Mouse (Mus musculus) myocyte (in vitro differentiated cells): ENCODE data around the gene Plekhh2.

Source experiments
- MYOD1 ChIP-seq, 3 experiments: IDR thresholded peaks; one replicate each; pipeline ENCODE4 v1.6.1; 2011; ENCODE audit warnings: control low read depth in 2 of 3, low read depth in 2 of 3, mild to moderate bottlenecking in 2 of 3, moderate library complexity in 1 of 3; ENCODE audit not compliant: insufficient read length in 2 of 3, control insufficient read depth in 1 of 3
- POLR2A ChIP-seq: IDR thresholded peaks from one replicate; pipeline ENCODE4 v1.6.1; 2011; ENCODE audit warnings: low read depth, mild to moderate bottlenecking, control low read depth, moderate library complexity; ENCODE audit not compliant: insufficient read length
- REST ChIP-seq: IDR thresholded peaks from one replicate; pipeline ENCODE4 v1.6.1; 2011; ENCODE audit warnings: mild to moderate bottlenecking, control low read depth, moderate library complexity; ENCODE audit not compliant: insufficient read depth, insufficient read length
- TCF12 ChIP-seq: IDR thresholded peaks from one replicate; pipeline ENCODE4 v1.6.1; 2011; ENCODE audit warnings: mild to moderate bottlenecking, control low read depth; ENCODE audit not compliant: poor library complexity, insufficient read depth, severe bottlenecking

GRCm38 (mm10) chr17:84611500-84611899 lies 99.8 kb downstream of the Plekhh2 start:
- TF ChIP-seq POLR2A (no peak), TCF12 (no peak), REST (no peak), MYOD1 (IDR thresholded peaks at IDR 0.05; ENCODE audit: control insufficient read depth in 1 of 3, insufficient read length in 2 of 3, low read depth in 2 of 3) (no peak)
